Mouse (Mus musculus) liver, embryonic 13.5 days (tissue): ENCODE measurements around the gene Casp6. TPM values are rescaled to one million over a fixed set of nuclear protein-coding genes. Genes with fewer than 3 reads are reported as not detected.

Source experiments
- ATAC-seq: fragments of 200-750 bp; cut with Nextera tagmentation; 2 replicates; pipeline ENCODE4 v1.8.0; 2017; ENCODE audit warnings: low read depth, mild to moderate bottlenecking, moderate number of reproducible peaks, moderate library complexity
- DNase-seq: peaks from one replicate; pipeline ENCODE4 v3.0.0; 2022
- H3K27ac ChIP-seq: fragments of 300-500 bp; sonication (generic); 2 replicates; pipeline ENCODE4 v1.5.1; 2015; ENCODE audit warnings: moderate library complexity, mild to moderate bottlenecking, inconsistent platforms
- H3K27me3 ChIP-seq: fragments of 300-500 bp; sonication (generic); 2 replicates; pipeline ENCODE4 v1.6.1; 2015; ENCODE audit warnings: mild to moderate bottlenecking, inconsistent platforms
- H3K36me3 ChIP-seq: fragments of 300-500 bp; sonication (generic); 2 replicates; pipeline ENCODE4 v1.6.1; 2015; ENCODE audit warnings: mild to moderate bottlenecking, inconsistent platforms
- H3K4me1 ChIP-seq: fragments of 300-500 bp; sonication (generic); replicated peaks from 2 replicates; pipeline ENCODE4 v1.6.1; 2015; ENCODE audit warnings: inconsistent platforms
- H3K4me2 ChIP-seq: fragments of 300-500 bp; sonication (generic); 2 replicates; pipeline ENCODE4 v1.6.1; 2015; ENCODE audit warnings: inconsistent platforms, mild to moderate bottlenecking, moderate library complexity
- H3K4me3 ChIP-seq: fragments of 300-500 bp; sonication (generic); replicated peaks from 2 replicates; pipeline ENCODE4 v1.5.1; 2015; ENCODE audit warnings: mild to moderate bottlenecking, inconsistent platforms
- H3K9ac ChIP-seq: fragments of 300-500 bp; sonication (generic); 2 replicates; pipeline ENCODE4 v1.6.1; 2015; ENCODE audit warnings: mild to moderate bottlenecking, inconsistent platforms
- H3K9me3 ChIP-seq: fragments of 300-500 bp; sonication (generic); replicated peaks from 2 replicates; pipeline ENCODE4 v1.6.1; 2016; ENCODE audit warnings: inconsistent platforms
- WGBS: fragments of 180-500 bp; shearing (Covaris S2); methylation state at CpG from one replicate; pipeline ENCODE4 v1.1.7; 2015; ENCODE audit not compliant: insufficient replicate concordance; 5-methylcytosine and 5-hydroxymethylcytosine counted together
- polyA plus RNA-seq: library from polyadenylated mRNA; unstranded; fragments of >200 nt; fragmentation: Nextera tagmentation; extraction: Ambion mirVana; gene quantifications from 2 replicates; pipeline ENCODE4 v1.2.1, GENCODE M21; 2015

Casp6 gene
- polyA plus RNA-seq, result 38.4 and 43.5 TPM in 2 replicates

- no peaks in the 10 kb centered on the region for H3K27me3 ChIP-seq
- peak within 1 kb of the TSS; percentile 72 for H3K9ac ChIP-seq
- DNase-seq (peak; percentile 74), ATAC-seq (peak; percentile 93)
- peak within 1 kb of the TSS; percentile 70 for H3K27ac ChIP-seq
- H3K4me2 ChIP-seq, result peak within 1 kb of the TSS; percentile 81
- peaks cover 15% of the 10 kb centered on the region; the same call in 1 of the 2 replicates for H3K36me3 ChIP-seq
- H3K4me3 ChIP-seq, result peak within 1 kb of the TSS; percentile 74
- peaks cover 73% of the 10 kb centered on the region for H3K4me1 ChIP-seq
- under 1% methylated on average over 34 of the region's 34 CpGs for WGBS
- H3K9me3 ChIP-seq, result no peaks in the 10 kb centered on the region
Measured at GRCm38 (mm10) chr3:129901271-129901809, at the start of gene Casp6. Gene Casp6, plus strand, starts transcription at chr3:129901425.

GRCm38 (mm10) chr3:129862592-129862991 is 38.6 kb upstream of the Casp6 start:
- Histone ChIP-seq H3K9me3 (no peaks in the 10 kb centered on the region), H3K27me3 (no peaks in the 10 kb centered on the region), H3K9ac (no peak overlapping the region), H3K27ac (no peak overlapping the region), H3K4me3 (no peak overlapping the region), H3K4me2 (no peak overlapping the region), H3K36me3 (peaks cover 23% of the 10 kb centered on the region), H3K4me1 (no peaks in the 10 kb centered on the region)
- DNase-seq (no peak), ATAC-seq (no peak)
- WGBS, result 47% methylated on average over 2 of the region's 2 CpGs

GRCm38 (mm10) chr3:129863698-129864097 is 37.5 kb upstream of the Casp6 start:
- H3K27me3 ChIP-seq, result no peaks in the 10 kb centered on the region
- 38% methylated on average over 14 of the region's 14 CpGs for WGBS
- H3K4me3 ChIP-seq, result no peak overlapping the region
- H3K9me3 ChIP-seq, result no peaks in the 10 kb centered on the region
- no peak overlapping the region for H3K27ac ChIP-seq
- no peak overlapping the region for H3K4me2 ChIP-seq
- H3K36me3 ChIP-seq, result peaks cover 20% of the 10 kb centered on the region; the same call in 1 of the 2 replicates
- no peaks in the 10 kb centered on the region for H3K4me1 ChIP-seq
- ATAC-seq, result peak; percentile 51; the same call in 1 of the 2 replicates
- peak; percentile 14 for DNase-seq
- no peak overlapping the region for H3K9ac ChIP-seq

GRCm38 (mm10) chr3:129877327-129877726 is 23.9 kb upstream of the Casp6 start:
- WGBS, result 85% methylated on average over 10 of the region's 10 CpGs
- Histone ChIP-seq H3K9ac (no peak overlapping the region), H3K27me3 (no peaks in the 10 kb centered on the region), H3K4me3 (no peak overlapping the region), H3K4me2 (no peak overlapping the region), H3K4me1 (peaks cover 37% of the 10 kb centered on the region), H3K9me3 (no peaks in the 10 kb centered on the region), H3K27ac (no peak overlapping the region), H3K36me3 (no peaks in the 10 kb centered on the region; the same call in 1 of the 2 replicates)
- ATAC-seq, result no peak
- no peak for DNase-seq

GRCm38 (mm10) chr3:129878405-129879021 is 22.7 kb upstream of the Casp6 start, which contains the start of gene Pla2g12a:
Gene Pla2g12a, plus strand, starts transcription at chr3:129878606.
- Histone ChIP-seq H3K4me2 (peak within 1 kb of the TSS; percentile 91), H3K27me3 (no peaks in the 10 kb centered on the region), H3K4me3 (peak within 1 kb of the TSS; percentile 78), H3K36me3 (peaks cover 4% of the 10 kb centered on the region; the same call in 1 of the 2 replicates), H3K4me1 (peaks cover 49% of the 10 kb centered on the region), H3K27ac (peak within 1 kb of the TSS; percentile 80), H3K9me3 (no peaks in the 10 kb centered on the region), H3K9ac (peak within 1 kb of the TSS; percentile 85)
- ATAC-seq, result peak; percentile 76
- under 1% methylated on average over 66 of the region's 66 CpGs for WGBS
- peak; percentile 82 for DNase-seq

- WGBS, result under 1% methylated on average over 25 of the region's 25 CpGs
- peak overlapping the region; percentile 91 for H3K4me2 ChIP-seq
- peak overlapping the region; percentile 78 for H3K4me3 ChIP-seq
- peak overlapping the region; percentile 80 for H3K27ac ChIP-seq
- peak; percentile 35 for ATAC-seq
- peak overlapping the region; percentile 85 for H3K9ac ChIP-seq
- H3K36me3 ChIP-seq, result 0 out of 2 replicates have a peak, but pooled peaks cover 6% of the 10 kb centered on the region
- H3K9me3 ChIP-seq, result no peaks in the 10 kb centered on the region
- DNase-seq, result no peak
- H3K27me3 ChIP-seq, result no peaks in the 10 kb centered on the region
- H3K4me1 ChIP-seq, result peaks cover 56% of the 10 kb centered on the region
Measured at GRCm38 (mm10) chr3:129879131-129879757, 22.0 kb upstream of the Casp6 start.

GRCm38 (mm10) chr3:129879913-129880312 is 21.3 kb upstream of the Casp6 start:
- no peak for DNase-seq
- peak overlapping the region; percentile 91 for H3K4me2 ChIP-seq
- 0 out of 2 replicates have a peak, but pooled peaks cover 6% of the 10 kb centered on the region for H3K36me3 ChIP-seq
- H3K4me1 ChIP-seq, result peaks cover 63% of the 10 kb centered on the region
- WGBS, result 65% methylated on average over 2 of the region's 2 CpGs
- H3K4me3 ChIP-seq, result peak overlapping the region; percentile 78
- no peaks in the 10 kb centered on the region for H3K9me3 ChIP-seq
- peak overlapping the region; percentile 84; the same call in 1 of the 2 replicates for H3K27ac ChIP-seq
- no peak for ATAC-seq
- peak overlapping the region; percentile 85 for H3K9ac ChIP-seq
- no peaks in the 10 kb centered on the region for H3K27me3 ChIP-seq

GRCm38 (mm10) chr3:129880925-129881593 is 20.2 kb upstream of the Casp6 start:
- H3K9ac ChIP-seq, result peak overlapping the region; percentile 68
- peak overlapping the region; percentile 55 for H3K4me3 ChIP-seq

GRCm38 (mm10) chr3:129885577-129885976 is 15.6 kb upstream of the Casp6 start:
- peak overlapping the region; percentile 39 for H3K9ac ChIP-seq
- peak overlapping the region; percentile 25; the same call in 1 of the 2 replicates for H3K4me3 ChIP-seq
- no peak for DNase-seq
- peak overlapping the region; percentile 86 for H3K27ac ChIP-seq
- ATAC-seq, result peak; percentile 64
- peak overlapping the region; percentile 59 for H3K4me2 ChIP-seq
- H3K4me1 ChIP-seq, result peaks cover 78% of the 10 kb centered on the region
- H3K9me3 ChIP-seq, result no peaks in the 10 kb centered on the region
- no peaks in the 10 kb centered on the region for H3K27me3 ChIP-seq
- WGBS, result 30% methylated on average over 9 of the region's 9 CpGs
- peaks cover 30% of the 10 kb centered on the region for H3K36me3 ChIP-seq

More at GRCm38 (mm10) chr3:129880925-129881593, 20.2 kb upstream of the Casp6 start:
- DNase-seq (peak; percentile 62), ATAC-seq (peak; percentile 79)
- Histone ChIP-seq H3K27me3 (no peaks in the 10 kb centered on the region), H3K36me3 (0 out of 2 replicates have a peak, but pooled peaks cover 6% of the 10 kb centered on the region), H3K4me2 (peak overlapping the region; percentile 91), H3K9me3 (no peaks in the 10 kb centered on the region), H3K27ac (peak overlapping the region; percentile 84), H3K4me1 (peaks cover 74% of the 10 kb centered on the region)
- WGBS, result 14% methylated on average over 8 of the region's 8 CpGs

GRCm38 (mm10) chr3:129886430-129886829 is 14.8 kb upstream of the Casp6 start:
- no peak for ATAC-seq
- H3K4me1 ChIP-seq, result peaks cover 69% of the 10 kb centered on the region
- peak overlapping the region; percentile 86 for H3K27ac ChIP-seq
- H3K36me3 ChIP-seq, result peaks cover 38% of the 10 kb centered on the region
- peak overlapping the region; percentile 59 for H3K4me2 ChIP-seq
- H3K4me3 ChIP-seq, result no peak overlapping the region
- H3K27me3 ChIP-seq, result no peaks in the 10 kb centered on the region
- no peaks in the 10 kb centered on the region for H3K9me3 ChIP-seq
- 73% methylated on average over 5 of the region's 5 CpGs for WGBS
- 0 out of 2 replicates have a peak overlapping the region, but pooled peaks have one; percentile 11 for H3K9ac ChIP-seq
- DNase-seq, result no peak
